Mouse (Mus musculus): ENCODE data around the gene Psmd12. TPM values are rescaled to one million over a fixed set of nuclear protein-coding genes. Genes with fewer than 3 reads are reported as not detected.
A peak's percentile ranks its signal among the peaks of the same experiment; 100 is the strongest.
"Not testable (repeated sequence)": the region's sequence is repeated elsewhere in the genome, so short reads cannot be mapped to it uniquely, and the experiment has no call there.

Psmd12 gene
- polyA plus RNA-seq, 1 experiment from 2014 or later, result 221 TPM

- no peak for DNase-seq (ENCODE audit: low spot score)
- Histone ChIP-seq H3K36me3 (replicated peaks) (peaks cover 57% of the 10 kb centered on the region), H3K4me1 (peaks cover 21% of the 10 kb centered on the region), H3K9me3 (no peaks in the 10 kb centered on the region), H3K4me3 (no peak overlapping the region), H3K27ac (replicated peaks) (no peak overlapping the region), H3K27me3 (replicated peaks; ENCODE audit: low read depth, poor library complexity, severe bottlenecking) (no peaks in the 10 kb centered on the region)
- 94% methylated on average over 3 of the region's 3 CpGs for WGBS
Observed at GRCm38 (mm10) chr11:107484341-107484740, 5.1 kb downstream of the Psmd12 start.

GRCm38 (mm10) chr11:107502801-107503200, 23.5 kb downstream of the Psmd12 start:
- DNase-seq (ENCODE audit: low spot score), result no peak
- WGBS, result 89% methylated on average over 8 of the region's 8 CpGs
- Histone ChIP-seq H3K36me3 (replicated peaks) (peaks cover 56% of the 10 kb centered on the region), H3K27ac (replicated peaks) (no peak overlapping the region), H3K4me3 (no peak overlapping the region), H3K4me1 (no peaks in the 10 kb centered on the region), H3K27me3 (replicated peaks; ENCODE audit: low read depth, poor library complexity, severe bottlenecking) (no peaks in the 10 kb centered on the region), H3K9me3 (no peaks in the 10 kb centered on the region)

- H3K4me1 ChIP-seq; DNase-seq (ENCODE audit: low spot score); H3K27me3 ChIP-seq (replicated peaks; ENCODE audit: low read depth, poor library complexity, severe bottlenecking); H3K9me3 ChIP-seq; H3K4me3 ChIP-seq; H3K27ac ChIP-seq (replicated peaks): not testable (repeated sequence)
- WGBS, result 96% methylated on average over 3 of the region's 4 CpGs
- peaks cover 41% of the 10 kb centered on the region for H3K36me3 ChIP-seq (replicated peaks)
Observed at GRCm38 (mm10) chr11:107504364-107504763, 25.1 kb downstream of the Psmd12 start.

GRCm38 (mm10) chr11:107506260-107506659, 27.0 kb downstream of the Psmd12 start:
- H3K4me1 ChIP-seq, result peaks cover 19% of the 10 kb centered on the region
- H3K4me3 ChIP-seq, result no peak overlapping the region
- 82% methylated on average over 1 of the region's 1 CpGs for WGBS
- peaks cover 13% of the 10 kb centered on the region for H3K27me3 ChIP-seq (replicated peaks; ENCODE audit: low read depth, poor library complexity, severe bottlenecking)
- peaks cover 26% of the 10 kb centered on the region for H3K36me3 ChIP-seq (replicated peaks)
- DNase-seq (ENCODE audit: low spot score), result no peak
- no peaks in the 10 kb centered on the region for H3K9me3 ChIP-seq
- no peak overlapping the region for H3K27ac ChIP-seq (replicated peaks)

- Histone ChIP-seq H3K36me3 (replicated peaks) (no peaks in the 10 kb centered on the region; the same call in 1 of the 2 replicates), H3K27ac (replicated peaks) (no peak overlapping the region), H3K4me1 (peaks cover 20% of the 10 kb centered on the region), H3K27me3 (replicated peaks; ENCODE audit: low read depth, poor library complexity, severe bottlenecking) (peaks cover 17% of the 10 kb centered on the region), H3K4me3 (peak overlapping the region; percentile 18; the same call in 1 of the 2 replicates), H3K9me3 (no peaks in the 10 kb centered on the region)
- DNase-seq (ENCODE audit: low spot score), result peak; percentile 27
- 20% methylated on average over 11 of the region's 11 CpGs for WGBS
Observed at GRCm38 (mm10) chr11:107509631-107510338, 30.5 kb downstream of the Psmd12 start.

GRCm38 (mm10) chr11:107510362-107511269, 31.3 kb downstream of the Psmd12 start:
- peak overlapping the region; percentile 42 for H3K4me3 ChIP-seq
- WGBS, result 2% methylated on average over 18 of the region's 18 CpGs
- peak; percentile 67 for DNase-seq (ENCODE audit: low spot score)
- H3K9me3 ChIP-seq, result no peaks in the 10 kb centered on the region
- H3K36me3 ChIP-seq (replicated peaks), result no peaks in the 10 kb centered on the region
- peaks cover 20% of the 10 kb centered on the region for H3K4me1 ChIP-seq
- H3K27me3 ChIP-seq (replicated peaks; ENCODE audit: low read depth, poor library complexity, severe bottlenecking), result peaks cover 17% of the 10 kb centered on the region
- no peak overlapping the region; the same call in 1 of the 2 replicates for H3K27ac ChIP-seq (replicated peaks)

GRCm38 (mm10) chr11:107511954-107512353, 32.7 kb downstream of the Psmd12 start:
- peaks cover 17% of the 10 kb centered on the region for H3K27me3 ChIP-seq (replicated peaks; ENCODE audit: low read depth, poor library complexity, severe bottlenecking)
- 43% methylated on average over 5 of the region's 5 CpGs for WGBS
- peak; percentile 75 for DNase-seq (ENCODE audit: low spot score)
- not testable (repeated sequence) for H3K36me3 ChIP-seq (replicated peaks); H3K9me3 ChIP-seq; H3K4me3 ChIP-seq; H3K27ac ChIP-seq (replicated peaks)
- H3K4me1 ChIP-seq, result peaks cover 20% of the 10 kb centered on the region

GRCm38 (mm10) chr11:107513047-107513446, 33.8 kb downstream of the Psmd12 start:
- Histone ChIP-seq H3K36me3 (replicated peaks) (no peaks in the 10 kb centered on the region), H3K4me1 (peaks cover 20% of the 10 kb centered on the region), H3K27ac (replicated peaks) (no peak overlapping the region), H3K9me3 (no peaks in the 10 kb centered on the region), H3K27me3 (replicated peaks; ENCODE audit: low read depth, poor library complexity, severe bottlenecking) (peaks cover 17% of the 10 kb centered on the region), H3K4me3 (no peak overlapping the region)
- DNase-seq (ENCODE audit: low spot score), result no peak
- 85% methylated on average over 10 of the region's 10 CpGs for WGBS

- 92% methylated on average over 2 of the region's 2 CpGs for WGBS
- no peak overlapping the region for H3K4me3 ChIP-seq
Observed at GRCm38 (mm10) chr11:107516387-107516786, 37.1 kb downstream of the Psmd12 start.

GRCm38 (mm10) chr11:107518645-107519429, 39.6 kb downstream of the Psmd12 start:
- no peak overlapping the region for H3K4me3 ChIP-seq
- no peak for DNase-seq (ENCODE audit: low spot score)
- no peaks in the 10 kb centered on the region for H3K36me3 ChIP-seq (replicated peaks)
- H3K9me3 ChIP-seq, result no peaks in the 10 kb centered on the region
- no peak overlapping the region for H3K27ac ChIP-seq (replicated peaks)
- no peaks in the 10 kb centered on the region for H3K27me3 ChIP-seq (replicated peaks; ENCODE audit: low read depth, poor library complexity, severe bottlenecking)
- WGBS, result 74% methylated on average over 5 of the region's 5 CpGs
- H3K4me1 ChIP-seq, result no peaks in the 10 kb centered on the region

More at GRCm38 (mm10) chr11:107516387-107516786, 37.1 kb downstream of the Psmd12 start:
- Histone ChIP-seq H3K36me3 (replicated peaks) (no peaks in the 10 kb centered on the region), H3K27ac (replicated peaks) (no peak overlapping the region), H3K4me1 (no peaks in the 10 kb centered on the region), H3K9me3 (no peaks in the 10 kb centered on the region), H3K27me3 (replicated peaks; ENCODE audit: low read depth, poor library complexity, severe bottlenecking) (0 out of 2 replicates have a peak, but pooled peaks cover 2% of the 10 kb centered on the region)
- DNase-seq (ENCODE audit: low spot score), result no peak

- WGBS, result 65% methylated on average over 1 of the region's 1 CpGs
- no peak overlapping the region for H3K27ac ChIP-seq (replicated peaks)
- no peak for DNase-seq (ENCODE audit: low spot score)
- no peak overlapping the region for H3K4me3 ChIP-seq
- no peaks in the 10 kb centered on the region for H3K9me3 ChIP-seq
- H3K4me1 ChIP-seq, result no peaks in the 10 kb centered on the region
- H3K27me3 ChIP-seq (replicated peaks; ENCODE audit: low read depth, poor library complexity, severe bottlenecking), result no peaks in the 10 kb centered on the region
- H3K36me3 ChIP-seq (replicated peaks), result no peaks in the 10 kb centered on the region
Observed at GRCm38 (mm10) chr11:107521153-107521552, 41.9 kb downstream of the Psmd12 start.

- DNase-seq (ENCODE audit: low spot score), result no peak
- Histone ChIP-seq H3K4me1 (peaks cover 11% of the 10 kb centered on the region), H3K9me3 (no peaks in the 10 kb centered on the region), H3K27me3 (replicated peaks; ENCODE audit: low read depth, poor library complexity, severe bottlenecking) (no peaks in the 10 kb centered on the region), H3K36me3 (replicated peaks) (no peaks in the 10 kb centered on the region), H3K27ac (replicated peaks) (no peak overlapping the region), H3K4me3 (no peak overlapping the region)
- WGBS, result 75% methylated on average over 1 of the region's 1 CpGs
Observed at GRCm38 (mm10) chr11:107524966-107525365, 45.7 kb downstream of the Psmd12 start.

All from embryonic facial prominence, embryonic 10.5 days (tissue).